13 mouse cellular contexts compared by ENCODE assay signal in the genomic region with DNA sequence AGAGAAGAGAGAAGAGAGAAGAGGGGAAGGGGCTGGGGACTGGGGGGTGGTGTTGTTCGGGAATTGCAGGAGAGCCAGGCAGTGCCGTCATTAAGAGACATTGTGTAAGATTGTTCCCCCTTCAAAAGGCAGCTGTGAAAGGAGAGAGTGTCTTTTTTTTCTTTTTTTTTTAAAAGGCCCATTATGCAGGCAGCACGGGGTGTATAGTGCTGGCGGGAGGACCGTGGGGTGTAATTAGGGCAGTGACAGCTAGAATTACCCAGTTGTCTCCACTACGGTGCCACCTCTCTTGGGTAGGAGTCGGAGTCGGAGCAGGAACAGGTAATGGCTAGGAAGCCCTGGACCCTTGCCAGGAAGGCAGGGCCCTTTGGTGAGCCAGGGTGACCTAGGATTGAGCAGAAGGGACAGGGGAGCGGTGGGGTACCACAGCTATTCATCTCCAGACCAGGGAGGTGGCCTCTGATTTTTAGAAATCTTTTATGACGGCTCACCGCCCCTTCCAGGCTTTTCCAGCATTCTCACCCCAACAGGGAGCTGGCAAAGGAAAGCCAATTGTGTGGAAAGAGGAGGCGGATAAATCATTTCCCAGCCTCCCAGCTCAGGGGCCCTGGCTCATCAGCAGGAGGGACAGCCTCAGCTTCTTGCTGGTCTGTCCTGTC.
DNase-seq lines count a peak whose midpoint lies in the region; ATAC-seq lines count a peak whose summit lies in the region.
"Had no signal": no experiment of that assay in that cellular context is flagged by ENCODE, and none has a peak within 500 bp of the region (broad histone marks: within the 10 kb centered on the region; RNA-seq: fewer than 3 reads in every experiment).

No protein-coding gene starts in this region.

- no peaks in the 10 kb centered on the region for H3K36me3 ChIP-seq in hindbrain, embryonic 10.5 days
- no peaks in the 10 kb centered on the region for H3K36me3 ChIP-seq in hindbrain, embryonic 11.5 days (ENCODE audit: control insufficient read depth, insufficient read depth, low read length)
- no peaks in the 10 kb centered on the region for H3K36me3 ChIP-seq in hindbrain, embryonic 14.5 days (replicated peaks; ENCODE audit: control insufficient read depth, insufficient read depth)
- no peaks in the 10 kb centered on the region for H3K36me3 ChIP-seq in limb, embryonic 10.5 days
- H3K36me3 ChIP-seq: limb, embryonic 12.5 days had no signal

- H3K9ac ChIP-seq in hindbrain, embryonic 11.5 days (ENCODE audit: low read depth, low read length), result no peak overlapping the region
- H3K9ac ChIP-seq in hindbrain, embryonic 14.5 days, result peak overlapping the region; percentile 40; the same call in 1 of the 2 replicates
- H3K9ac ChIP-seq: limb, embryonic 12.5 days had no signal

- H3K9me3 ChIP-seq in hindbrain, embryonic 10.5 days, result no peaks in the 10 kb centered on the region
- no peaks in the 10 kb centered on the region for H3K9me3 ChIP-seq in hindbrain, embryonic 11.5 days (ENCODE audit: control insufficient read depth, low read length)
- H3K9me3 ChIP-seq in hindbrain, embryonic 14.5 days (ENCODE audit: control insufficient read depth, low read length), result no peaks in the 10 kb centered on the region
- no peaks in the 10 kb centered on the region for H3K9me3 ChIP-seq in limb, embryonic 10.5 days (replicated peaks)
- H3K9me3 ChIP-seq: limb, embryonic 12.5 days had no signal

- H3K27me3 ChIP-seq in hindbrain, embryonic 10.5 days (ENCODE audit: insufficient read depth, poor library complexity, severe bottlenecking), result peaks cover 63% of the 10 kb centered on the region
- no peaks in the 10 kb centered on the region for H3K27me3 ChIP-seq in hindbrain, embryonic 11.5 days (ENCODE audit: control insufficient read depth, insufficient read depth, low read length)
- H3K27me3 ChIP-seq in hindbrain, embryonic 14.5 days (ENCODE audit: control insufficient read depth, insufficient read depth, low read length), result peaks cover 3% of the 10 kb centered on the region; the same call in 1 of the 2 replicates
- peaks cover 83% of the 10 kb centered on the region for H3K27me3 ChIP-seq in limb, embryonic 10.5 days (ENCODE audit: low read depth, poor library complexity, severe bottlenecking)

- WGBS in hindbrain, embryonic 10.5 days, result 25% methylated on average over 12 of the region's 12 CpGs
- 18% methylated on average over 12 of the region's 12 CpGs for WGBS in hindbrain, embryonic 11.5 days
- 8% methylated on average over 12 of the region's 12 CpGs for WGBS in hindbrain, embryonic 14.5 days
- WGBS in limb, embryonic 10.5 days, result 34% methylated on average over 12 of the region's 12 CpGs

- H3K4me1 ChIP-seq in hindbrain, embryonic 10.5 days (replicated peaks), result peaks cover 33% of the 10 kb centered on the region
- 0 out of 2 replicates have a peak, but pooled peaks cover 3% of the 10 kb centered on the region for H3K4me1 ChIP-seq in hindbrain, embryonic 11.5 days (replicated peaks; ENCODE audit: control insufficient read depth, insufficient read depth, low read length)
- peaks cover 24% of the 10 kb centered on the region for H3K4me1 ChIP-seq in hindbrain, embryonic 14.5 days (replicated peaks; ENCODE audit: control insufficient read depth, insufficient read depth, low read length)
- H3K4me1 ChIP-seq in limb, embryonic 10.5 days, result peaks cover 3% of the 10 kb centered on the region; the same call in 1 of the 2 replicates

- DNase-seq in hindbrain, embryonic 10.5 days (ENCODE audit: low spot score), result no peak
- no peak for DNase-seq in hindbrain, embryonic 11.5 days (ENCODE audit: low spot score)
- peak; percentile 34 for DNase-seq in retina, postnatal 1 day
- DNase-seq in retina, embryonic 14.5 days (ENCODE audit: low spot score), result no peak
- no peak for DNase-seq in hindbrain, embryonic 14.5 days (ENCODE audit: low spot score)
- no peak for DNase-seq in lung, adult 18-20 months
- DNase-seq in limb, embryonic 10.5 days (ENCODE audit: low spot score), result no peak
- no peak for DNase-seq in thymus, postnatal 36 days
- DNase-seq: adrenal gland, postnatal 10 days; cerebellum, adult 11-12 months; gastrocnemius, postnatal 36 days had no signal

- H3K27ac ChIP-seq in hindbrain, embryonic 10.5 days, result peak overlapping the region; percentile 40; the same call in 1 of the 2 replicates
- no peak overlapping the region for H3K27ac ChIP-seq in hindbrain, embryonic 11.5 days (ENCODE audit: low read depth, low read length)
- H3K27ac ChIP-seq in hindbrain, embryonic 14.5 days, result peak overlapping the region; percentile 11
- no peak overlapping the region for H3K27ac ChIP-seq in limb, embryonic 10.5 days
- H3K27ac ChIP-seq: kidney, postnatal 0 days; limb, embryonic 12.5 days had no signal

- no peak overlapping the region for H3K4me2 ChIP-seq in hindbrain, embryonic 11.5 days (replicated peaks; ENCODE audit: low read depth, low read length)
- H3K4me2 ChIP-seq in hindbrain, embryonic 14.5 days (replicated peaks), result 0 out of 2 replicates have a peak overlapping the region, but pooled peaks have one; percentile 17
- H3K4me2 ChIP-seq: limb, embryonic 12.5 days had no signal

- no peak for ATAC-seq in hindbrain, embryonic 11.5 days (ENCODE audit: low FRiP score)
- ATAC-seq in hindbrain, embryonic 14.5 days (ENCODE audit: low FRiP score), result no peak

- no peak overlapping the region for H3K4me3 ChIP-seq in hindbrain, embryonic 10.5 days
- H3K4me3 ChIP-seq in hindbrain, embryonic 11.5 days (ENCODE audit: low read depth, low read length), result no peak overlapping the region
- H3K4me3 ChIP-seq in hindbrain, embryonic 14.5 days (replicated peaks; ENCODE audit: low read length), result no peak overlapping the region
- no peak overlapping the region for H3K4me3 ChIP-seq in limb, embryonic 10.5 days
- H3K4me3 ChIP-seq: limb, embryonic 12.5 days had no signal

Comparison
In these comparisons a context has a peak if more than half of its experiments do, and no peak if none do; other contexts are left out.
1. H3K27ac ChIP-seq: peak in hindbrain, embryonic 10.5 days (single experiment) and hindbrain, embryonic 14.5 days (single experiment); none in hindbrain, embryonic 11.5 days (single experiment) and limb, embryonic 10.5 days (single experiment).